Mouse (Mus musculus) gastrocnemius, adult 2 months (tissue): ENCODE results near the gene Wdr83. TPM values are rescaled to one million over a fixed set of nuclear protein-coding genes. Genes with fewer than 3 reads are reported as not detected.

Experiments used
- DNase-seq: peaks from one replicate; pipeline ENCODE4 v3.0.0; 2022
- H3K27ac ChIP-seq: fragments of 200-600 bp; 2 replicates; pipeline ENCODE4 v1.8.1; 2022; ENCODE audit warnings: mild to moderate bottlenecking
- H3K4me3 ChIP-seq: fragments of 200-600 bp; 2 replicates; pipeline ENCODE4 v1.8.1; 2022; ENCODE audit warnings: mild to moderate bottlenecking, moderate library complexity
- CTCF ChIP-seq: fragments of 200-600 bp; IDR thresholded peaks from 2 replicates; pipeline ENCODE4 v1.8.1; 2022; ENCODE audit warnings: antibody characterized with exemption, mild to moderate bottlenecking, moderate library complexity
- intact Hi-C: fragments of 180-260 bp; cut with DNase I; formaldehyde crosslinking; loops from one replicate; pipeline ENCODE4 v1.15.1; 2025
- total RNA-seq, 2 experiments: library from RNA; stranded (reverse); gene quantifications; 2 replicates each; pipeline ENCODE4 v1.2.3; 2021

Gene Wdr83
- total RNA-seq, 2 experiments from 2014 or later = 16.5 to 17.2 TPM

- no peak overlapping the region for H3K27ac ChIP-seq
- no peak overlapping the region for H3K4me3 ChIP-seq
- intact Hi-C loops = loop anchor here (5.0 to 10.0 kb wide), 3 partner anchors 96 to 332 kb away; partner anchors contain the start of genes Junb, Orc6 and Vps35
- DNase-seq = no peak
- TF ChIP-seq CTCF = no peak
Measured at GRCm38 (mm10) chr8:85073041-85073612, 8.0 kb downstream of the Wdr83 start.

GRCm38 (mm10) chr8:85072364-85072929, 8.7 kb downstream of the Wdr83 start:
- intact Hi-C loops = loop anchor here (5.0 to 10.0 kb wide), 3 partner anchors 95 to 332 kb away; partner anchors contain the start of genes Junb, Orc6 and Vps35
- no peak for TF ChIP-seq CTCF
- Histone ChIP-seq H3K27ac (peak overlapping the region; percentile 96), H3K4me3 (peak overlapping the region; percentile 94)
- no peak for DNase-seq

GRCm38 (mm10) chr8:85071514-85072281, 9.4 kb downstream of the Wdr83 start, which contains the start of gene Dhps:
Gene Dhps (plus strand): TSS chr8:85071757.
- DNase-seq = peak; percentile 94
- Histone ChIP-seq H3K4me3 (peak within 1 kb of the TSS; percentile 94), H3K27ac (peak within 1 kb of the TSS; percentile 96)
- intact Hi-C loops = loop anchor here (5.0 to 10.0 kb wide), 3 partner anchors 94 to 333 kb away; partner anchors contain the start of genes Junb, Orc6 and Vps35
- TF ChIP-seq CTCF = peak; percentile 30; the same call in 1 of the 2 replicates

- intact Hi-C loops = loop anchor here (5.0 to 10.0 kb wide), 3 partner anchors 94 to 334 kb away; partner anchors contain the start of genes Junb, Orc6 and Vps35
- TF ChIP-seq CTCF = no peak
- peak overlapping the region; percentile 96 for H3K27ac ChIP-seq
- DNase-seq = no peak
- peak overlapping the region; percentile 94 for H3K4me3 ChIP-seq
Measured at GRCm38 (mm10) chr8:85071041-85071440, 10.1 kb downstream of the Wdr83 start.

- Histone ChIP-seq H3K4me3 (no peak within 1 kb of the TSS), H3K27ac (no peak within 1 kb of the TSS)
- TF ChIP-seq CTCF = no peak
- no peak for DNase-seq
- intact Hi-C loops = no loop called here
Measured at GRCm38 (mm10) chr8:85067982-85068381, 13.1 kb downstream of the Wdr83 start, which contains the start of gene Gm5741. Gene Gm5741 (minus strand): TSS chr8:85067982.

GRCm38 (mm10) chr8:85067155-85067554, 14.0 kb downstream of the Wdr83 start:
- intact Hi-C loops = no loop called here

GRCm38 (mm10) chr8:85065213-85065612, 15.9 kb downstream of the Wdr83 start:
- no peak for TF ChIP-seq CTCF
- Histone ChIP-seq H3K4me3 (no peak overlapping the region), H3K27ac (no peak overlapping the region)
- no peak for DNase-seq
- intact Hi-C loops = no loop called here

More at GRCm38 (mm10) chr8:85067155-85067554, 14.0 kb downstream of the Wdr83 start:
- Histone ChIP-seq H3K4me3 (no peak overlapping the region), H3K27ac (no peak overlapping the region)
- no peak for DNase-seq
- no peak for TF ChIP-seq CTCF

- H3K4me3 ChIP-seq = no peak overlapping the region
- no peak overlapping the region for H3K27ac ChIP-seq
- intact Hi-C loops = no loop called here
- no peak for DNase-seq
- TF ChIP-seq CTCF = no peak
Measured at GRCm38 (mm10) chr8:85062603-85063002, 18.5 kb downstream of the Wdr83 start.

GRCm38 (mm10) chr8:85059879-85060616, 21.1 kb downstream of the Wdr83 start, which contains the start of gene Fbxw9:
Gene Fbxw9 (plus strand): TSS chr8:85060055.
- intact Hi-C loops = no loop called here
- peak within 1 kb of the TSS; percentile 76 for H3K27ac ChIP-seq
- no peak for TF ChIP-seq CTCF
- DNase-seq = peak; percentile 88
- H3K4me3 ChIP-seq = peak within 1 kb of the TSS; percentile 99

- no peak for TF ChIP-seq CTCF
- no peak for DNase-seq
- Histone ChIP-seq H3K4me3 (no peak overlapping the region), H3K27ac (no peak overlapping the region)
- intact Hi-C loops = no loop called here
Measured at GRCm38 (mm10) chr8:85057367-85057766, 23.7 kb downstream of the Wdr83 start.

GRCm38 (mm10) chr8:85043619-85044018, 37.5 kb downstream of the Wdr83 start:
- intact Hi-C loops = no loop called here
- TF ChIP-seq CTCF = no peak
- Histone ChIP-seq H3K27ac (0 out of 2 replicates have a peak overlapping the region, but pooled peaks have one; percentile 24), H3K4me3 (no peak overlapping the region)
- DNase-seq = no peak
